Mouse (Mus musculus): ENCODE measurements around the gene Tnrc6b.

DNA sequence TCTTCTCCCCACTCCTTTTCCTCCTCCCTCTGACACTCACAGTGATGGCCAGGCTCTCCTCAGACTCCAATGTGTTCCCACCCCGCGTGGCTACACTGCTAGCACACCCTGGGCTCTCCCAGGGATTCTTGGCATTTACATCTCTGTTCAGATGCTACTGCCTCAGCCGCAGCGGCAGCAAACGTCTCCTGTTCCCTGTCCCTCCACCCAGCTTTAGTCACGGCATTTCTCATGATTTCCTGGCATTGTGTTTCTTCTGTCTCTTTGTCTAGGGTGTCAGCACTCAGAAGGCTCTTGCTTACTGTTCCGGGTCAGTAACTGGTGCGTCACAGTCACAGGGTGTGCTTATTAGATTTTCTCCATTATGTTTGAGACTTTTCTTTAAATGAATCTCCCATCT is 138.9 kb downstream of the Tnrc6b start:
- TF ChIP-seq EP300 (IDR thresholded peaks at IDR 0.05; ENCODE audit: low read depth) (no peak), CTCF (IDR thresholded peaks at IDR 0.05; ENCODE audit: low read depth) (no peak)
